Comparison of ENCODE assay signal across 28 mouse cellular contexts in genomic region chr4:63748061-63748730, GRCm38 (mm10). TPM values are rescaled to one million over a fixed set of nuclear protein-coding genes. Genes with fewer than 3 reads are reported as not detected.
"Had no signal": no experiment of that assay in that cellular context is flagged by ENCODE, and none has a peak within 500 bp of the region (broad histone marks: within the 10 kb centered on the region; RNA-seq: fewer than 3 reads in every experiment).

No protein-coding gene starts in this region.

- H3K27ac ChIP-seq: gastrocnemius, adult 2 months; heart, embryonic 13.5 days; heart, embryonic 15.5 days; hindbrain, embryonic 10.5 days; hindbrain, embryonic 12.5 days; hindbrain, embryonic 14.5 days; layer of hippocampus, adult 2 months; left cerebral cortex, adult 2 months; limb, embryonic 10.5 days; limb, embryonic 12.5 days; liver, embryonic 13.5 days had no signal

- H3K9ac ChIP-seq: heart, embryonic 13.5 days; heart, embryonic 15.5 days; hindbrain, embryonic 12.5 days; hindbrain, embryonic 14.5 days; limb, embryonic 12.5 days; liver, embryonic 13.5 days had no signal

- H3K27me3 ChIP-seq: hindbrain, embryonic 12.5 days; limb, embryonic 12.5 days; liver, embryonic 13.5 days had no signal

- H3K4me3 ChIP-seq: gastrocnemius, adult 2 months; heart, embryonic 13.5 days; heart, embryonic 15.5 days; hindbrain, embryonic 10.5 days; hindbrain, embryonic 12.5 days; layer of hippocampus, adult 2 months; left cerebral cortex, adult 2 months; limb, embryonic 10.5 days; limb, embryonic 12.5 days; liver, embryonic 13.5 days had no signal

- H3K36me3 ChIP-seq: heart, embryonic 13.5 days; heart, embryonic 15.5 days; hindbrain, embryonic 10.5 days; hindbrain, embryonic 12.5 days; limb, embryonic 10.5 days; limb, embryonic 12.5 days; liver, embryonic 13.5 days had no signal

- H3K9me3 ChIP-seq: heart, embryonic 13.5 days; heart, embryonic 15.5 days; hindbrain, embryonic 10.5 days; hindbrain, embryonic 12.5 days; limb, embryonic 10.5 days; limb, embryonic 12.5 days; liver, embryonic 13.5 days had no signal

- H3K4me2 ChIP-seq: heart, embryonic 11.5 days; heart, embryonic 13.5 days; heart, embryonic 15.5 days; hindbrain, embryonic 12.5 days; hindbrain, embryonic 14.5 days; limb, embryonic 12.5 days; liver, embryonic 11.5 days; liver, embryonic 13.5 days had no signal

- DNase-seq: gastrocnemius, adult 2 months; gastrocnemius, postnatal 10 days; gastrocnemius, postnatal 25 days; heart, postnatal 14 days; heart, postnatal 4 days; kidney, adult 18-20 months; kidney, adult 8-10 months; kidney, postnatal 10 days; kidney, postnatal 25 days; kidney, postnatal 4 days; liver; liver, embryonic 13.5 days had no signal

RNA-seq across cellular contexts. Expression of gene Tnfsf15, which starts 3.3 kb away (rescaled TPM):
- total RNA-seq: gastrocnemius, postnatal 4 days; heart, adult 8-10 months; heart, postnatal 14 days; layer of hippocampus, adult 2 months; layer of hippocampus, postnatal 10 days; layer of hippocampus, postnatal 25 days had no signal
- polyA plus RNA-seq: hindbrain, embryonic 10.5 days; hindbrain, embryonic 14.5 days; hindbrain, embryonic 16.5 days; limb, embryonic 10.5 days; limb, embryonic 12.5 days had no signal
